Mouse (Mus musculus) kidney, postnatal 0 days (tissue): ENCODE results near the gene Mbnl2. TPM values are rescaled to one million over a fixed set of nuclear protein-coding genes. Genes with fewer than 3 reads are reported as not detected.

Experiments used
- ATAC-seq: fragments of 200-750 bp; cut with Nextera tagmentation; replicated peaks from 2 replicates; pipeline ENCODE4 v1.8.0; 2017; ENCODE audit warnings: low read depth, moderate number of reproducible peaks, moderate TSS enrichment, moderate library complexity; ENCODE audit not compliant: low FRiP score
- DNase-seq: peaks from one replicate; pipeline ENCODE4 v3.0.0-alpha.2; 2016; ENCODE audit warnings: low spot score
- H3K27ac ChIP-seq: fragments of 300-500 bp; sonication (generic); 2 replicates; pipeline ENCODE4 v1.5.1; 2014; ENCODE audit warnings: mild to moderate bottlenecking
- H3K27me3 ChIP-seq: fragments of 300-500 bp; sonication (generic); 2 replicates; pipeline ENCODE4 v1.6.1; 2014; ENCODE audit warnings: low read length, mixed read lengths; ENCODE audit not compliant: insufficient read depth
- H3K36me3 ChIP-seq: fragments of 300-500 bp; sonication (generic); 2 replicates; pipeline ENCODE4 v1.6.1; 2014; ENCODE audit warnings: low read length, mixed read lengths; ENCODE audit not compliant: insufficient read depth
- H3K4me1 ChIP-seq: fragments of 300-500 bp; sonication (generic); replicated peaks from 2 replicates; pipeline ENCODE4 v1.6.1; 2014; ENCODE audit warnings: antibody characterized with exemption, low read length, mixed read lengths; ENCODE audit not compliant: insufficient read depth
- H3K4me2 ChIP-seq: fragments of 300-500 bp; sonication (generic); 2 replicates; pipeline ENCODE4 v1.6.1; 2014; ENCODE audit warnings: mild to moderate bottlenecking, low read length, moderate library complexity, mixed read lengths
- H3K4me3 ChIP-seq: fragments of 300-500 bp; sonication (generic); replicated peaks from 2 replicates; pipeline ENCODE4 v1.5.1; 2014; ENCODE audit warnings: low read depth, low read length
- H3K9ac ChIP-seq: fragments of 300-500 bp; sonication (generic); 2 replicates; pipeline ENCODE4 v1.6.1; 2014; ENCODE audit warnings: low read depth, low read length
- H3K9me3 ChIP-seq: fragments of 300-500 bp; sonication (generic); replicated peaks from 2 replicates; pipeline ENCODE4 v1.6.1; 2016; ENCODE audit warnings: low read length, inconsistent platforms, mixed read lengths
- CTCF ChIP-seq: IDR thresholded peaks from 2 replicates; pipeline ENCODE4 v1.5.1; 2016; ENCODE audit warnings: antibody characterized with exemption, low read depth, mild to moderate bottlenecking, moderate library complexity
- WGBS: fragments of 180-500 bp; shearing (Covaris S2); extraction: QIAGEN DNeasy Blood & Tissue Kit; methylation state at CpG from one replicate; pipeline ENCODE4 v1.1.7; 2014; 5-methylcytosine and 5-hydroxymethylcytosine counted together
- polyA plus RNA-seq: library from polyadenylated mRNA; unstranded; fragments of >200 nt; fragmentation: Nextera tagmentation; extraction: Ambion mirVana; gene quantifications from 2 replicates; pipeline ENCODE4 v1.2.1, GENCODE M21; 2015

The Mbnl2 gene
- polyA plus RNA-seq, 1 experiment from 2014 or later: 119 TPM

DNA sequence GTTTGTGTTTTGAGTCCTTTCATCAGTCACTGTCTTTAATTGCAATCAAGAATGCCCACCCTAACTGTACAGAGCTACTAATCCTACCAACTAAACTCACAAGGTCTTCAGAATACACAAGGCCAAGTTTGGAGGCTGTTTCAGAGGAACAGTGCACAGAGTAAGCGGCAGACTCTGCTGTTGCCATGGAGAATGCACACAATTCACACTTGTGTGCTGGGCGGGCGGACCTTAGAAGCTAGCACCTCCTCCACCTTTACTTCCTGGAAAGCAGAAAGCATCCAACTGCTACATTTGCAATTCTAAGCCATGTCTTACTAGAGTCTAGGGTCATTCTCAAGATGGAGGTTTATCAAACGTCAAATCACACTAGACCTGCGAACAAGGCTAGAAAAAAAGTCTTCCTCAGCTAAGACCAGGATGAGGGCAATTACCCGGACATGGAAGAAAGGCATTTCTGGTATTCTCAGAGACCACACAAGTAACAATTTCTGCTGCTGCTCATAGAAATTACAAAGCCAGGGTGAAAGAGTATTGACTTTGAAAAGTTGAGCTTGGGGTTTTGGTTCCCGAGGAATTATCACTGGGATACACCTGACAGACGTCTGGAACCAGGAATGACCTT, 30.3 kb upstream of the Mbnl2 start:
- Histone ChIP-seq H3K4me1 (no peaks in the 10 kb centered on the region), H3K4me2 (no peak overlapping the region), H3K27me3 (no peaks in the 10 kb centered on the region), H3K27ac (no peak overlapping the region), H3K9ac (no peak overlapping the region), H3K9me3 (no peaks in the 10 kb centered on the region), H3K4me3 (no peak overlapping the region), H3K36me3 (no peaks in the 10 kb centered on the region)
- DNase-seq (no peak), ATAC-seq (no peak)
- TF ChIP-seq CTCF: no peak
- 57% methylated on average over 8 of the region's 8 CpGs for WGBS

DNA sequence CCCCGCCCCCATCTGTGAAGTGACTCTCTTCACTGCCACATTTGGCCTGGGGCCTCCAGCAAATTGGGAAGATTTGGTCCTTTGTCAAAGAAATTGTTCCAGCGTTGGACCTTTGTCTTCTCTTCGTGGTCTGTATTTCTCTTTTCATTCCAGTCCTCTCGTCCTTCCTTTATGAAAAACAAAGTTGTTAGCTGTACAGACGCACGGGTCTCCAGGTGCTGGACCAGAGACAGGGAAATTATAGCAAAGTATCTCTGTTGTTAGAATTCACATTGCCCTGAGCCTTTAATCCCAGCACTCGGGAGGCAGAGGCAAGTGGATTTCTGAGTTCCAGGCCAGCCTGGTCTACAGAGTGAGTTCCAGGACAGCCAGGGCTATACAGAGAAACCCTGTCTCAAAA, 22.1 kb upstream of the Mbnl2 start:
- no peaks in the 10 kb centered on the region for H3K27me3 ChIP-seq
- TF ChIP-seq CTCF: no peak
- no peaks in the 10 kb centered on the region for H3K4me1 ChIP-seq
- DNase-seq (no peak), ATAC-seq (no peak)
- no peak overlapping the region for H3K27ac ChIP-seq
- H3K9ac ChIP-seq: no peak overlapping the region
- no peak overlapping the region for H3K4me2 ChIP-seq
- H3K4me3 ChIP-seq: no peak overlapping the region
- no peaks in the 10 kb centered on the region for H3K36me3 ChIP-seq
- 90% methylated on average over 7 of the region's 7 CpGs for WGBS
- H3K9me3 ChIP-seq: no peaks in the 10 kb centered on the region

DNA sequence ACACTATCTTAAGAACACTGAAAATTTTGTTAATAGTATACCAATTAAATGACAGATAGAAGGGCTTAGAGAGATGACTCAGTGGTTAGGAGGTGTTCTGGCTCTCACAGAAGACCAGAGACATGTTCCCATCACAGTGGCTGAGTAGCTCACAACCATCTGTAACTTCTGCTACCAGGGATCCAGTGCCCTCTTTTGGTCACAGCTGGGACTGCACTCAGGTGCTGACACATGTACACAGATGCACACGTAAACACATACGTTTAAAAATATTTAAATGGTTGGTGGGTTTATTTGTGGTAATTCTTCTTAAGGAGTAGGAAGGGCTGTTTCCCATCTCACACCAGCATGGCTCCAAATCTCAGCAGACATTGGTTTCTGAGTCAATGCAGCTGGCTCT, 19.3 kb upstream of the Mbnl2 start:
- ATAC-seq (no peak), DNase-seq (no peak)
- no peaks in the 10 kb centered on the region for H3K36me3 ChIP-seq
- no peaks in the 10 kb centered on the region for H3K9me3 ChIP-seq
- no peaks in the 10 kb centered on the region for H3K4me1 ChIP-seq
- no peak overlapping the region for H3K4me3 ChIP-seq
- H3K27ac ChIP-seq: no peak overlapping the region
- H3K9ac ChIP-seq: no peak overlapping the region
- peak; percentile 39; the same call in 1 of the 2 replicates for TF ChIP-seq CTCF
- H3K27me3 ChIP-seq: no peaks in the 10 kb centered on the region
- WGBS: 92% methylated on average over 2 of the region's 2 CpGs
- H3K4me2 ChIP-seq: no peak overlapping the region

GRCm38 (mm10) chr14:120256623-120257384, 18.7 kb upstream of the Mbnl2 start:
- Histone ChIP-seq H3K4me2 (no peak overlapping the region), H3K9me3 (no peaks in the 10 kb centered on the region), H3K36me3 (no peaks in the 10 kb centered on the region), H3K27ac (no peak overlapping the region), H3K27me3 (no peaks in the 10 kb centered on the region), H3K4me1 (no peaks in the 10 kb centered on the region), H3K4me3 (no peak overlapping the region), H3K9ac (no peak overlapping the region)
- TF ChIP-seq CTCF: no peak
- no peak; the same call in 1 of the 2 replicates for ATAC-seq
- DNase-seq: peak; percentile 79
- 44% methylated on average over 15 of the region's 15 CpGs for WGBS

- WGBS: 73% methylated on average over 6 of the region's 6 CpGs
- no peak for ATAC-seq
- Histone ChIP-seq H3K4me1 (no peaks in the 10 kb centered on the region), H3K4me2 (no peak overlapping the region), H3K9ac (no peak overlapping the region), H3K27ac (no peak overlapping the region), H3K4me3 (no peak overlapping the region), H3K9me3 (no peaks in the 10 kb centered on the region), H3K27me3 (no peaks in the 10 kb centered on the region), H3K36me3 (no peaks in the 10 kb centered on the region)
- DNase-seq: no peak
- no peak for TF ChIP-seq CTCF
These were observed 18.0 kb upstream of the Mbnl2 start for GRCm38 (mm10) chr14:120257483-120257882.

DNA sequence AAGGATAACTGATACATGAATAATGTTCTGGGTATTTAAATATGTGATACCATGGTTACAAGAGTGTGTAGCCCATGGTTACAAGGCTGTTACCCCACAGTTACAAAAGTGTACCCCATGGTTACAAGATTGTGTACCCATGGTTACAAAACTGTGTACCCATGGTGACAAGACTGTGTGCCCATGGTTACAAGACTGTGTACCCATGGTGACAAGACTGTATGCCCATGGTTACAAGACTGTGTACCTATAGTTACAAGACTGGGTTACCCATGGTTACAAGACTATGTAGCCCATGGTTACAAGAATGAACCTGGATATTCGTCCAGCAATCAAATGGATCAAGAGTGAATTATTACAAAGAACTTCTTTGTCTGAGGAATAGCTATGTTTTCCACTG, 16.0 kb upstream of the Mbnl2 start:
- Histone ChIP-seq H3K9ac (no peak overlapping the region), H3K4me2 (no peak overlapping the region), H3K27me3 (no peaks in the 10 kb centered on the region), H3K4me1 (no peaks in the 10 kb centered on the region), H3K27ac (no peak overlapping the region), H3K36me3 (no peaks in the 10 kb centered on the region), H3K9me3 (no peaks in the 10 kb centered on the region), H3K4me3 (no peak overlapping the region)
- 94% methylated on average over 1 of the region's 1 CpGs for WGBS
- DNase-seq: no peak
- no peak for ATAC-seq
- no peak for TF ChIP-seq CTCF

DNA sequence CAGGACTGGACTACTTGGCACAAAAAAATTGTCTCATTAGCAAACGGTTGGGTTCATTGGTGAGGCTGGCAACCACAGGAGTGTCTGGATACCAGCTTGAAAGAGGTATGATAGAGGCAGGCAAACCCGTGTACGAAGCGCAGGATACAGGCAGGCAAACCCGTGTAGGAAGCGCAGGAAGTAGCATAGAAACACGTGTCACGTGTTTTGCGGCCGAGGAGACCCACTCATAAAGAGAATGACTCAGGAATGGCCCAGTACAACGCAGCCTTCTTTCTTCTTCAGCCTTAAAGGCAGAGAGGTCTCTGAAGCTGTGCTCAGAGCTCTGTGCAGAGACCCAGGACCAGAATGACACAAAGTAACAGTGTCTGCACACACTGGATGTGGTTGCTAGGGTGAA, 13.9 kb upstream of the Mbnl2 start:
- 89% methylated on average over 11 of the region's 11 CpGs for WGBS
- H3K27me3 ChIP-seq: no peaks in the 10 kb centered on the region
- H3K36me3 ChIP-seq: no peaks in the 10 kb centered on the region
- H3K9ac ChIP-seq: no peak overlapping the region
- DNase-seq: no peak
- H3K4me3 ChIP-seq: no peak overlapping the region
- H3K9me3 ChIP-seq: no peaks in the 10 kb centered on the region
- no peak for ATAC-seq
- no peak overlapping the region for H3K27ac ChIP-seq
- H3K4me2 ChIP-seq: no peak overlapping the region
- TF ChIP-seq CTCF: no peak
- no peaks in the 10 kb centered on the region for H3K4me1 ChIP-seq
